Mouse (Mus musculus): ENCODE data around the gene Triap1.
"Not testable (repeated sequence)": the region's sequence is repeated elsewhere in the genome, so short reads cannot be mapped to it uniquely, and the experiment has no call there.

Triap1 gene

DNA sequence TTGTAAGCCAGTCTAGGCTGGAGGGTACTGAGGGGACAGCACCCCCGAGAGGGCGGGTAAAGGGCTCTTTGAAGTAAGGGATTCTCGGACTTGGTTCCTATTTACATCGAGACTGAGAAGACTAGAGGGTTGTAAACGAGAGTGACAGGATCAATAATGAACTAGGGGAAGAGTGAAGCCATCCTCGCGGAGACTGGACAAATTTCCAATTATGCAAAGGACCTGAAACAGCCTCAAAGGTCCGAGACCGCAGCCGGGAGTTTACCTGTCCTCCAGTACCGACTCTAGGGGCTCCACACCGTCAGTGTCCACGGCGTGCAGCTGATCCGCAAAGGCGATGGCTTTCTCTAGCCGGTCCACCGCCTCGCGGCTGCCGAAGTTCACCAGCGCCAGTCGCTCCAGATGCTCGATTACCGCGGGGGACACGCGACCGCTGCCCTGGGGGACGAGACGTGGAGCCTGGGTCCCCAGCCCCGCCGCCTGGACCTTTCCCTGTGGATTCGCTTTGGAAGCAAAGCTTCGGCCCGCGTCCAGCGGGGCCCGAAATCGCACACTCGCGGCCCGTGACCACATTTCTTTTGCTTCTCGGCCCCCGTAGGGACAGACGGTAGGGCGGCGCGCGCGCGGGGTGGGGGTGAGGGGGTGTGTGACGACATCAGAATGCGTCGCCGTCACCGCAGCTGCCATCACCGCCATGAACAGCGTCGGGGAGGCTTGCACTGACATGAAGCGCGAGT lies at the start of gene Triap1, which contains the start of gene Gatc:
Gene Triap1, plus strand, starts transcription at position 649 of the 737 bp plus-strand sequence.
Gene Gatc, minus strand, starts transcription at position 602 of the 737 bp plus-strand sequence.
- in situ Hi-C loops (cut with MboI, MseI): no loop called here

- in situ Hi-C loops (cut with MboI, MseI): no loop called here
Observed at GRCm38 (mm10) chr5:115294173-115294572, 46.9 kb upstream of the Triap1 start.

DNA sequence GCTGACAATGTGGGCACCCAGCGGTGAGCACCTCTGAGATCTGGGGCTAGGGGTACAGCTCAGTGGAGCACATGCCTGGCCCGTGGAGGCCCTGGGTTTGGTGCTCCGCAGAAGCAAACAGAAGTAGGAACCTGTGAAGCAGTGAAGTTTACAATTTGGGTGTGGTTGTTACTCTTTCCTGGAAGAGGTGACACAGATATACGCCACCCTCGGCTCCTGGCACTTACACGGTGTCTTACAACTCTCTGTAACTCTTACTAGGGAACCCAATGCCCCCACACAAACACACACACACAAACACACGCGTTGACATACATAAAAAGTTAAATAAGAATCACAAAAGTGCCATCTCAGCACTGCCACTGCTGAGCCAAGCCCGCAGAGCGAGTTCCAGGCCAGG lies 44.7 kb upstream of the Triap1 start:
- in situ Hi-C loops (cut with MboI, MseI): no loop called here

- in situ Hi-C loops (cut with MboI, MseI): no loop called here
Observed at GRCm38 (mm10) chr5:115300035-115300744, 40.8 kb upstream of the Triap1 start.

DNA sequence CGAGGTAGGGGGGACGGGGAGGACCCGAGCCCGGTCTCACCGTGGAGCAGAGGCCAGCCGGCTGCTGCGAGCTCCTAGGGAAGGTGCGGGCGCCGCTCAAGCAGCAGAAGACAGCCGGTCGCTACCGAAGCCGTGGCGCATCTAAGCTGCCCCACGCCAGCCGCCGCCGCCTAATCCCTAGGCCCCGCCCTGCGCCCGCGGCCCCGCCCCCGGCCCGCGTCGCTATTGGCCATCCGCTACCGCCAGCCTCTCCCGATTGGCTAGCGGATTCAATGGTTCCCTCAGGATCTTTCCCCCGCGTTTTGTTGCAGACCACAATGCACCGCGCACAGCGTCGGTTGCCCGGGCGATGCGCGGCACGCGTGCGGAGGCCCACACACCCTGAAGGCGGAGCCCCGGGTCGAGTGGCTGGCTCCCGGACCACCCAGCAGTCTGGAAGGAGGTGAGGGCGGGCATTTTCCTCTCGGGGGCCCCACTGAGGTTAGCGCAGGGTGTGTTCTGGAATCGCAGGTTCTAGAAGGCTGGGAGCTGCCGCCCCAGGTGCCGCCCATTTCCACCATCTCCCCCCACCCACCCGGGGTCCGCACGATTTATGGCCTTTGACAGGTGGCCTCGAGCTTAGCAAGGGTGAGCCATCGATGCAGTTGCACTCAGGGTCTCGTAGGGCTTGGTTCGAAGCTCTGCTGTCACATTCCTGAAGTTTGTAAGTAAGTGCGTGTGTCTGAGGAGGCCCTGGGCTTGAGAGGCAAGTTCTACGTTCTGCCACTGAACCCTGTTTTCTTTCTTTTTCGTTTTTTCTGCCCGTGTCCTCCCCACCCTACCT lies 40.0 kb upstream of the Triap1 start, which contains the start of gene Dynll1:
Gene Dynll1, minus strand, starts transcription at position 208 of the 823 bp plus-strand sequence.
- in situ Hi-C loops (cut with MboI, MseI): no loop called here

DNA sequence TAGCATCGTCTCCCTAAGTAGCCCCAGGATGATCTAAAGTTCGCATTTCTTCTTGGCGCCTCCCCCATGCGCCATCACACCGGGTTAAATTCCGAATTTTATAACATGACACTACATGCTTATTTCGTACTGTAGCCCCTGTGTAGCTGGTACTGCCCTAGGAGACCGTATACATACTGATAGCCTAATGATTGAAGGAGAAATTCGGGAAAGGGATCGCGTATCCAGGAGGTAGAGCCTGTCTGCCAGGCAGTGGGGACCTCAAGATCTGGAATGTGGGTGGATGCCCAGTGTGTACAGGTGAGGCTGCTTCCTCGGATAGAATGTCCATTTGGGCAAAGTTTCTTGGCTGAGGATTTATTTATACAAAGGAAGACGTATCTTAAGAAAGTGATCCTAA lies 39.4 kb upstream of the Triap1 start:
- in situ Hi-C loops (cut with MboI, MseI): no loop called here

- in situ Hi-C loops (cut with MboI, MseI): not testable (repeated sequence)
Observed at GRCm38 (mm10) chr5:115302190-115302589, 38.8 kb upstream of the Triap1 start.

GRCm38 (mm10) chr5:115312354-115312753 lies 28.7 kb upstream of the Triap1 start:
- in situ Hi-C loops (cut with MboI, MseI): no loop called here

DNA sequence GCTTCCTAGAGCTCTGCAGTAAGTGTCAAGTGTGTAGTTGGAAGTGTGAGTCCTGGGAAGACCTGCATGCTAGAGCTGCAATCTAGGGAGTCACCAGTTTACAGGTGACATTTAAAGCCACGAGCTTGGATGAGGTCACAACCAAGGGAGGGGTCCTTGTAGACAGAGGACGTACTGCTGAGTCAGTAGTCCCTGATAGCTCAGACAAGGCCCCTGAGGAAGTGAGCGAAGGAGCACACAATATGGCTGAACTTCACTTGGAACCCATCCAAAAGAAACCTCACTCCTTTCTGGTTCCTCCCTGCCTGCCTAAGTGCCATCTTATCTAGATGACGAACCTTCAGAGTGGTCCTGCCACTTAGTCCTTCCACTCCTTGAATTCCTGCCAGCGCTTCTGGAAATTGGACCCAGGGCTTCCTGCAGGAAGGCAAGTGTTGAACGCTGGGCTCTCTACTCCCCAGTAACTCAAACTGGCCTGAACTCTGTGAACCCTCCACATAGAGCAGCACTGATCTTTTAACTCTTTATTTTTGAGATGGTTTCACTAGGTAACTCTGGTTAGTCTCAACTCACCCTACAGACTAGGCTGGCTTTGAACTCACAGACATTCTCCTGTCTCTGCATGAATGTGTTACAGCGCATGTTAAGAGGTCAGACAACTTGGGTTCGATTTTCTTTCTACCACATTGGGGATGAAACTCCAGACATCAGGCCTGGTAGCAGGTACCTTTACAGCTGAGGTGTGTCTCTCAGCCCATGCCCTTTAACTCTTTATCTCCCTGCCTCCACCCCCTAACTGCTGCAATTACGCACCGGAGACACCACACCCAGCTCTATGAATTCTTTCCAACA lies 28.0 kb upstream of the Triap1 start:
- in situ Hi-C loops (cut with MboI, MseI): no loop called here

GRCm38 (mm10) chr5:115313668-115313943 lies 27.4 kb upstream of the Triap1 start:
- in situ Hi-C loops (cut with MboI, MseI): no loop called here

DNA sequence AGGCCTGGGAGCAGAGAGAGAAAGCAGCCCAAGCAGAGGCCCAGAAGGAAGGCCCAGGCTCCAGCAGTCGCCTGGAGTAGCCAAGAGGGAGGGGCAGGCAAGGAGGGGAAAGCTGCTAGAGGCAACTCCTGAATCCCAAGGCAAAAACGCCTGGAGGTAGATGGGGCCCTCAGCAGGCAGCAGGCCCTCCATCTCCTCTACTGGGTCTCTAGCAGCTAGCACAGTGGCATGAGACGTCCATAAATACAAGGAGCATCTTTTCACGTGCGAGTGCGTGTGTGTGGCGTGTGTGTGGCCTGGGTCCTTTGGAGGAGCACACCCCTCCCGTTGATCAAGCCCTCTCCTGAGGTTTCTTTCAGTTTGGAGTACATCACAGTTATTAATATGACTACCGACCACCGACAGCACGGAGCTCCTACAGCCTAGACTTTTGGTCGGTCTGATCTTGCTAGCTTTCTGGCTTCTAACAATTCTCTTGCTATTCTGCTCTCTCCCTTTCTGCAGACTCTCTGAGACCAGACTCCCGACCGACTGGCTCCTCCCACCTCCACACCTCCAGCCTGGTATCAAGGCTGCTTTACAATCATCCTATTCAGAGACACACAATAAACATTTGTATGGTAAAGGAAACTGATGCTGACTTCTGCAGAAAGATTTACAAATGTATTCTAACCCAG lies 23.9 kb upstream of the Triap1 start:
- in situ Hi-C loops (cut with MboI, MseI): no loop called here

GRCm38 (mm10) chr5:115317645-115318328 lies 23.2 kb upstream of the Triap1 start:
- in situ Hi-C loops (cut with MboI, MseI): no loop called here

DNA sequence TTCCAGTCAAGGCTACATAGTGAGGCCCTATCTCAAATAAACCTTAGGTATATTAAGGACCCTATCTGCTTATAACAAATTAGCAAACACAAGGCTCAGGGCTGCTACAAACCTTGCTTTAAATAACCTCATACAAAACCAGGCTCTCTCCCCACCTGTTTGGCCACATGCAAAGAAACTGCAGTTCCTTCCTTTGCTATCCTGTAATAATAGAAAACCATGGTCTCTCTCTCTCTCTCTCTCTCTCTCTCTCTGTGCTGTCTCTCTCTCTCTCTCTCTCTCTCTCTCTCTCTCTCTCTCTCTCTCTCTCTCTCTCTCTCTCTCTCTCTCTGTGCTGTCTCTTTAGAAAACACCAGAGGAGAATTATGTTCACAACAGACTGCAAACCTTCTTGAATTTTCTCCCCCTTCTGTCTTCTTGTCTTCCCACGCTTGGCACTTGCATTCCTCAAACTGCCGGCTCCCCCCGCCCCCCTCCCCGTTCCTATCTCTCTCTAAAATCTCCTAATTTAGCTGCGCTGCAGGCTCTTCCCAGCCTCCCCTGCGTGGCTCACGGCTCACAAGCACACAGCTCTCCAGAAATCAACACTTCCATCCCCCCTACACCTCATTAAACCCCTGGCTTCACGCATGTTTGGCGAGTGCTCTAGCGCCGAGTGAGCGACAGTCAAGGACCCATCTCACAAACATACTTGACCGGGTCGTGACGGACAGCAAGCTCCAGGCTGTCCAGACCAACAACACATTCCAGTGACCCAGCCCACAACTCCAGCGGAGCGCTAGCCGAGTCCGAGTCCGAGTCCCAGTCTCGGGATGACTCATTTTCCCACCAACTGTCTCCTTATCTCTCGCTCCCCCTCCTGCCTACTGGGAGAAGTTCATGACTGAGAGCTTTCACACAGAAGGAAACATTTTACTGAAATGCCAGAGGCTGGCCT lies 21.8 kb upstream of the Triap1 start:
- in situ Hi-C loops (cut with MboI, MseI): no loop called here

- in situ Hi-C loops (cut with MboI, MseI): no loop called here
Observed at GRCm38 (mm10) chr5:115326256-115326831, 14.7 kb upstream of the Triap1 start.

DNA sequence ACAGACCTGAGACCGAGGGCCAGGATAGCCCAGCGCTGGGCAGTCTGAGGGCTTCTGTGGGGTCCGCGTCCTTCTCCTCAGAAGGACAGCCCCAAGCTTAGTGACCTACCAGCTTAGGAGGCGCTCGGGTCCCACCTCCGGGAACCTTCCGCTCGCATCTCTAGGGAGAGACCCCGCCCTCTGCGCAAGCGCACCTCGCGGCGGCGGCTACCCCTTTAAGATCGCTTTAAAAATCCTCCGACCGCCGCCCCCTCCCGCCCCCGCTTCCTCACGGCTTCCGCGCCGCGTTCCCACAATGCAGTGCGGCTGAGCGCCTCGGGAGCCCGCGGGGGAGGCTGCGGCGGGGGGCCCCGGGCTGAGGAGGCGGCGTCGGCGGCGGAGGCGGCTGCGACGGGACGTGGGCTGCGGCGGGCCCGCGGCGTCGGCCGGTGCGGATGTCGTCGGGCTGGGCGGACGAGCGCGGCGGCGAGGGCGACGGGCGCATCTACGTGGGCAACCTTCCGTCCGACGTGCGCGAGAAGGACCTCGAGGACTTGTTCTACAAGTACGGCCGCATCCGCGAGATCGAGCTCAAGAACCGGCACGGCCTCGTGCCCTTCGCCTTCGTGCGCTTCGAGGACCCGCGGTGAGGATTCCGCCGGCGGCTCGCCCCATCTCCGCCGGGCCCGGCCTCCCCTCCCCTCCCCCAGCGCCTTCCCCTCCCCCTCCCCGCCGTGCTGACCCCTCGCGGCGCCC lies 14.0 kb upstream of the Triap1 start, which contains the start of gene Srsf9:
Gene Srsf9, plus strand, starts transcription at position 303 of the 735 bp plus-strand sequence.
- in situ Hi-C loops (cut with MboI, MseI): no loop called here

- in situ Hi-C loops (cut with MboI, MseI): no loop called here
Observed at GRCm38 (mm10) chr5:115327610-115328548, 13.1 kb upstream of the Triap1 start.

DNA sequence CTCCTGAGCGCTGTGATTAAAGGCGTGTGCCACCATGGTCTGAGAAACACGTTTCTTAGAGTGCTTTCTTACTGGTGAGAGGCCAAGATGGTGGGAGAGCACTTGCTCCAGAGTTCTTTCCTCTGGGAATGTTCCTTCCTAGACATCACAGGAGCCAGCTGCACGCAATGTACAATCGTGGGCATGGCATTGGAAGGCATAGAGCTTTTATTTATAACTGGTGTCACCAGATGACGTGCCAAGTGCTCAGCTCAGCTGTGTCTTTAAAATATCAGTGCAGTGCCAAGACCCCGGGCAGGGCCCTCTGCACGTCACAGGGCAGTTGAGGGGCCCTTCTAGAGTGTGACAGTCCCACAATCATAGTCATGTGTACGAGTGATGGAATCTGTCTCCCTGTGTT lies 10.1 kb upstream of the Triap1 start:
- in situ Hi-C loops (cut with MboI, MseI): no loop called here

Data from T-helper 1 cell (primary cell).